Mouse (Mus musculus): Measurements from ENCODE around the gene Nlrp6. TPM values are rescaled to one million over a fixed set of nuclear protein-coding genes. Genes with fewer than 3 reads are reported as not detected.
"Not testable (repeated sequence)": the region's sequence is repeated elsewhere in the genome, so short reads cannot be mapped to it uniquely, and the experiment has no call there.

The Nlrp6 gene
- polyA plus RNA-seq, 1 experiment: not detected

DNA sequence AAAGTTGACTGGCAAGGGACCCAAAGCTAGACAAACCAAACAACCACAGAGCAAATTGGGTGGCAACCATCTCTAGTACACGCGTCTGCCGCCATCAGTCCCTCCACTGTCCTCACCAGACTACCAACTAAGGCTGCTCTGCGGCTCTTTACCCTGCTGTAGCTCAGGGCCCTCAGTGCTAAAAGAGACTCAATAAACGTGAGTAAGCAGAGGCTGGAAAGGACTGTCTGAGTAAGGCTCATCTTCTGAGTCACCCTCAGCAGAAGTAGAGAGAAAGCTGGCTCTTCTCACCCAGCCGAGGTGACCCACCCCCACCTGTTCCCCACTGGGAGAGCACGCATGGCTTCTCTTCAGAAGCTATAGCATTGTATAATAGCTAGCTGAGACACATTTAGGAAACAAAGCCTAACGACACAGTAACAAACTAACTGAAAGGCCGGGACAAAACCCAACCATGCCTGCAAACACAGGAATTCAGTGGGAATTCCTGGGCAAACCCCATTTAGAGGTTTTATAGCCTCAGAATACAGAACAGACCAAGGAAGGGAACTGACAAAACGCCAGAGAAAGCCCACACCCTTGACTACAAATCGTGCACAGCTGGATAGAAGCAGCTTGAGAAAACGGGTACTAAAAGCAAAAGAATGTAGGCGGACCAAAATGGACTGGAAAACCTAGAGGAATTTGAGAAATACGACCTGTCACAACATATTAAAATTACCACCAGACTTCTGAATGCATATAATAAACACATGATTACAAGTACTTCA lies 52.9 kb downstream of the Nlrp6 start:
- no peak for DNase-seq (ENCODE audit: low spot score)

DNA sequence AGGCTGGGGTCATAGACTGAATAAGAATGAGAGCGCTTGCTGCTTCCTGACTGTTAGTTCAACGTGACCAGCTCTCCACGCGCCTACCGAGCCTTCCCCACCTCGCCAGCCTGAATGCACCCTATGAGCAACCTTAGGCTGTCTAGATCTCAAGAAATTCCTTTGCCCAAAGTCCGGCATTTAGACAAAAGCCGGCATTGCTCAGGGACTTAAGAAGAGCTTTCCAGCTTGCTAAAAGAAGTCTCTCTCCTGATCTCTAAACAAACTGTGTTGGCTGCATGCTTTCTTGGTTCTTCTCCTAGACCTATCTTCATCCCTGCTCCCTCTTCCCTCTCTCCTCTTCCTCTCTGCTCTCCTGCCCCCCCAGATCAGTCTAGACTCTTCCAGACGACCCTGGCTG lies 54.2 kb downstream of the Nlrp6 start:
- DNase-seq (ENCODE audit: low spot score): no peak

DNA sequence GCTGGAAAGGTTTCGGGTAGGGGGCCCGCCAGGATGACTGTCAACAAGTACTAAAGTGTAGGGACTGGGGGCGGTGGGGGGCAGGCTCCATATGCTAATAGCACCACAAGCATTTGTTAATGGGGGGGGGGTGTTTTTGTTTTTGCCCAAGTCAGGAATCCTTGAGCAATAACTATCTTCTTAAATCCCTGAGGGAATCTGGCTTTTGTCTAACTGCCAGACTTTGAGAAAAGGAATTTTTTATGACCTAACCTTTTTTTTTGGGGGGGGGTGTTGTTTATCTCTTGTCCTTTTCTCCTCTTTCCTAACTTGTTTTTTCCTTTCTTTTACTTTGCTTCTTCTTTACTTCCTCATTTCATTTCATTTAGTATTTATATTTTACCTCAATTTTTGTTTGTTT lies 54.8 kb downstream of the Nlrp6 start:
- no peak for DNase-seq (ENCODE audit: low spot score)

- not testable (repeated sequence) for DNase-seq (ENCODE audit: low spot score)
Observed at GRCm38 (mm10) chr7:140976720-140977119, 56.0 kb downstream of the Nlrp6 start.

Other genes with a start within 250 kb of the Nlrp6 start
- gene Olfr45, start 239.0 kb upstream of the Nlrp6 start, polyA plus RNA-seq (2012; rRNA removed): not detected in 2 replicates
- not detected in 2 replicates for gene Olfr541, start 223.6 kb upstream of the Nlrp6 start, polyA plus RNA-seq (2012; rRNA removed)
- 45.5 and 70.4 TPM in 2 replicates for gene Cyp2e1, start 157.2 kb upstream of the Nlrp6 start, polyA plus RNA-seq (2012; rRNA removed)
- gene Syce1, start 133.1 kb upstream of the Nlrp6 start, polyA plus RNA-seq (2012; rRNA removed): 0.10 and 0.18 TPM in 2 replicates
- 0.45 and 0.71 TPM in 2 replicates for gene Zfp941, start 98.7 kb upstream of the Nlrp6 start, polyA plus RNA-seq (2012; rRNA removed)
- gene Urah, start 85.9 kb upstream of the Nlrp6 start, polyA plus RNA-seq (2012; rRNA removed): 43.7 and 48.7 TPM in 2 replicates
- gene Scgb1c1, start 75.4 kb upstream of the Nlrp6 start, polyA plus RNA-seq (2012; rRNA removed): not detected in 2 replicates
- gene Odf3, start 73.1 kb upstream of the Nlrp6 start, polyA plus RNA-seq (2012; rRNA removed): 0.06 TPM in 1 of 2 replicates, not detected in the other
- gene Gm45785, start 64.6 kb upstream of the Nlrp6 start, polyA plus RNA-seq (2012; rRNA removed): not detected in 2 replicates
- 74.7 and 77.1 TPM in 2 replicates for gene Ric8a, start 63.9 kb upstream of the Nlrp6 start, polyA plus RNA-seq (2012; rRNA removed)
- 35.9 and 46.2 TPM in 2 replicates for gene Bet1l, start 63.3 kb upstream of the Nlrp6 start, polyA plus RNA-seq (2012; rRNA removed)
- 77.9 and 79.2 TPM in 2 replicates for gene Psmd13, start 38.9 kb upstream of the Nlrp6 start, polyA plus RNA-seq (2012; rRNA removed)
- gene Sirt3, start 38.6 kb upstream of the Nlrp6 start, polyA plus RNA-seq (2012; rRNA removed): 32.4 and 38.5 TPM in 2 replicates
- gene Cox8b, start 20.5 kb upstream of the Nlrp6 start, polyA plus RNA-seq (2012; rRNA removed): 3.9 and 4.4 TPM in 2 replicates
- gene Pgghg, start 20.5 kb downstream of the Nlrp6 start, polyA plus RNA-seq (2012; rRNA removed): 41.5 and 49.5 TPM in 2 replicates
- 1.3 and 1.7 TPM in 2 replicates for gene Ifitm5, start 29.4 kb downstream of the Nlrp6 start, polyA plus RNA-seq (2012; rRNA removed)
- not detected in 2 replicates for gene Gm45717, start 35.0 kb downstream of the Nlrp6 start, polyA plus RNA-seq (2012; rRNA removed)
- 860 and 924 TPM in 2 replicates for gene Ifitm2, start 35.1 kb downstream of the Nlrp6 start, polyA plus RNA-seq (2012; rRNA removed)
- 240 and 346 TPM in 2 replicates for gene Ifitm1, start 46.3 kb downstream of the Nlrp6 start, polyA plus RNA-seq (2012; rRNA removed)
- gene Ifitm3, start 89.9 kb downstream of the Nlrp6 start, polyA plus RNA-seq (2012; rRNA removed): 596 and 696 TPM in 2 replicates
- gene Ifitm6, start 97.0 kb downstream of the Nlrp6 start, polyA plus RNA-seq (2012; rRNA removed): 7.5 and 8.8 TPM in 2 replicates
- not detected in 2 replicates for gene Gm17387, start 108.2 kb downstream of the Nlrp6 start, polyA plus RNA-seq (2012; rRNA removed)
- gene B4galnt4, start 140.2 kb downstream of the Nlrp6 start, polyA plus RNA-seq (2012; rRNA removed): 0.45 and 0.55 TPM in 2 replicates
- gene Pkp3, start 157.3 kb downstream of the Nlrp6 start, polyA plus RNA-seq (2012; rRNA removed): 26.5 and 27.7 TPM in 2 replicates
- gene Sigirr, start 179.7 kb downstream of the Nlrp6 start, polyA plus RNA-seq (2012; rRNA removed): 13.8 and 15.0 TPM in 2 replicates
- gene Ano9, start 196.9 kb downstream of the Nlrp6 start, polyA plus RNA-seq (2012; rRNA removed): 7.5 and 13.7 TPM in 2 replicates
- gene Ptdss2, start 201.5 kb downstream of the Nlrp6 start, polyA plus RNA-seq (2012; rRNA removed): 25.6 and 27.7 TPM in 2 replicates